Mouse (Mus musculus) embryonic facial prominence, embryonic 13.5 days (tissue): ENCODE results near the gene Sf1. TPM values are rescaled to one million over a fixed set of nuclear protein-coding genes. Genes with fewer than 3 reads are reported as not detected.
A peak's percentile ranks its signal among the peaks of the same experiment; 100 is the strongest.

Experiments
- ATAC-seq: fragments of 200-750 bp; cut with Nextera tagmentation; 2 replicates; pipeline ENCODE4 v1.8.0; 2017; ENCODE audit warnings: low read depth; ENCODE audit not compliant: insufficient number of reproducible peaks, insufficient read depth, low FRiP score, low TSS enrichment
- H3K27ac ChIP-seq: fragments of 300-500 bp; sonication (generic); 2 replicates; pipeline ENCODE4 v1.5.1; 2015; ENCODE audit warnings: moderate library complexity, mild to moderate bottlenecking, inconsistent platforms
- H3K27me3 ChIP-seq: fragments of 300-500 bp; sonication (generic); 2 replicates; pipeline ENCODE4 v1.6.1; 2015; ENCODE audit warnings: mild to moderate bottlenecking, inconsistent platforms
- H3K36me3 ChIP-seq: fragments of 300-500 bp; sonication (generic); 2 replicates; pipeline ENCODE4 v1.6.1; 2015; ENCODE audit warnings: mild to moderate bottlenecking, inconsistent platforms
- H3K4me1 ChIP-seq: fragments of 300-500 bp; sonication (generic); 2 replicates; pipeline ENCODE4 v1.6.1; 2015; ENCODE audit warnings: inconsistent platforms
- H3K4me2 ChIP-seq: fragments of 300-500 bp; sonication (generic); 2 replicates; pipeline ENCODE4 v1.6.1; 2015; ENCODE audit warnings: moderate library complexity, mild to moderate bottlenecking, inconsistent platforms
- H3K4me3 ChIP-seq: fragments of 300-500 bp; sonication (generic); 2 replicates; pipeline ENCODE4 v1.5.1; 2015; ENCODE audit warnings: mild to moderate bottlenecking, inconsistent platforms
- H3K9ac ChIP-seq: fragments of 300-500 bp; sonication (generic); 2 replicates; pipeline ENCODE4 v1.6.1; 2015; ENCODE audit warnings: mild to moderate bottlenecking, inconsistent platforms
- H3K9me3 ChIP-seq: fragments of 300-500 bp; sonication (generic); 2 replicates; pipeline ENCODE4 v1.6.1; 2016; ENCODE audit warnings: inconsistent platforms
- WGBS: fragments of 180-500 bp; shearing (Covaris S2); methylation state at CpG from one replicate; pipeline ENCODE4 v1.1.7; 2015; ENCODE audit warnings: mixed read lengths; 5-methylcytosine and 5-hydroxymethylcytosine counted together
- polyA plus RNA-seq: library from polyadenylated mRNA; unstranded; fragments of >200 nt; fragmentation: Nextera tagmentation; extraction: Ambion mirVana; gene quantifications from 2 replicates; pipeline ENCODE4 v1.2.1, GENCODE M21; 2015

Gene Sf1
- polyA plus RNA-seq, 1 experiment from 2014 or later = 151 TPM

- Histone ChIP-seq H3K27ac (no peak overlapping the region; the same call in 1 of the 2 replicates), H3K27me3 (no peaks in the 10 kb centered on the region), H3K4me1 (no peaks in the 10 kb centered on the region), H3K4me3 (no peak overlapping the region), H3K9ac (no peak overlapping the region), H3K9me3 (no peaks in the 10 kb centered on the region), H3K4me2 (no peak overlapping the region), H3K36me3 (peaks cover 76% of the 10 kb centered on the region)
- 87% methylated on average over 11 of the region's 11 CpGs for WGBS
- no peak for ATAC-seq
Measured at GRCm38 (mm10) chr19:6377327-6378040, 14.0 kb downstream of the Sf1 start.

- Histone ChIP-seq H3K4me2 (no peak overlapping the region), H3K4me1 (peaks cover 25% of the 10 kb centered on the region; the same call in 1 of the 2 replicates), H3K27me3 (no peaks in the 10 kb centered on the region), H3K4me3 (no peak overlapping the region), H3K9me3 (no peaks in the 10 kb centered on the region), H3K36me3 (peaks cover 46% of the 10 kb centered on the region), H3K27ac (no peak overlapping the region), H3K9ac (no peak overlapping the region)
- no peak for ATAC-seq
- 87% methylated on average over 9 of the region's 9 CpGs for WGBS
Measured at GRCm38 (mm10) chr19:6380411-6381166, 17.1 kb downstream of the Sf1 start.

GRCm38 (mm10) chr19:6381238-6381637, 17.7 kb downstream of the Sf1 start:
- Histone ChIP-seq H3K4me2 (no peak overlapping the region), H3K9ac (no peak overlapping the region), H3K4me1 (peaks cover 25% of the 10 kb centered on the region; the same call in 1 of the 2 replicates), H3K4me3 (no peak overlapping the region), H3K36me3 (peaks cover 40% of the 10 kb centered on the region), H3K27me3 (no peaks in the 10 kb centered on the region), H3K27ac (no peak overlapping the region), H3K9me3 (no peaks in the 10 kb centered on the region)
- ATAC-seq = no peak
- 96% methylated on average over 5 of the region's 5 CpGs for WGBS

- Histone ChIP-seq H3K36me3 (peaks cover 28% of the 10 kb centered on the region), H3K9ac (no peak overlapping the region), H3K27ac (no peak overlapping the region), H3K4me2 (no peak overlapping the region), H3K4me1 (peaks cover 25% of the 10 kb centered on the region; the same call in 1 of the 2 replicates), H3K4me3 (no peak overlapping the region), H3K9me3 (no peaks in the 10 kb centered on the region), H3K27me3 (no peaks in the 10 kb centered on the region)
- WGBS = 83% methylated on average over 4 of the region's 4 CpGs
- no peak for ATAC-seq
Measured at GRCm38 (mm10) chr19:6382323-6382924, 18.9 kb downstream of the Sf1 start.

- Histone ChIP-seq H3K27me3 (peaks cover 1% of the 10 kb centered on the region; the same call in 1 of the 2 replicates), H3K4me2 (no peak overlapping the region), H3K4me1 (peaks cover 25% of the 10 kb centered on the region; the same call in 1 of the 2 replicates), H3K27ac (peak overlapping the region; percentile 23; the same call in 1 of the 2 replicates), H3K9me3 (no peaks in the 10 kb centered on the region), H3K36me3 (peaks cover 18% of the 10 kb centered on the region), H3K9ac (no peak overlapping the region), H3K4me3 (no peak overlapping the region)
- 33% methylated on average over 5 of the region's 5 CpGs for WGBS
- ATAC-seq = no peak
Measured at GRCm38 (mm10) chr19:6383470-6383869, 20.0 kb downstream of the Sf1 start.

GRCm38 (mm10) chr19:6384128-6384527, 20.6 kb downstream of the Sf1 start, which contains the start of gene Pygm:
Gene Pygm (plus strand): TSS chr19:6384399.
- Histone ChIP-seq H3K9ac (no peak within 1 kb of the TSS), H3K36me3 (peaks cover 11% of the 10 kb centered on the region), H3K27me3 (peaks cover 8% of the 10 kb centered on the region; the same call in 1 of the 2 replicates), H3K27ac (peak within 1 kb of the TSS; percentile 23; the same call in 1 of the 2 replicates), H3K4me3 (no peak within 1 kb of the TSS), H3K9me3 (no peaks in the 10 kb centered on the region), H3K4me2 (no peak within 1 kb of the TSS), H3K4me1 (peaks cover 26% of the 10 kb centered on the region)
- WGBS = 18% methylated on average over 7 of the region's 7 CpGs
- no peak; the same call in 1 of the 2 replicates for ATAC-seq

GRCm38 (mm10) chr19:6384954-6385353, 21.5 kb downstream of the Sf1 start:
- no peak overlapping the region for H3K4me3 ChIP-seq
- H3K27ac ChIP-seq = no peak overlapping the region
- whole genome bisulfite sequencing = 51% methylated on average over 11 of the region's 11 CpGs
- peaks cover 34% of the 10 kb centered on the region for H3K4me1 ChIP-seq
- no peaks in the 10 kb centered on the region for H3K9me3 ChIP-seq
- ATAC-seq = no peak
- H3K4me2 ChIP-seq = no peak overlapping the region
- no peak overlapping the region for H3K9ac ChIP-seq
- H3K36me3 ChIP-seq = 0 out of 2 replicates have a peak, but pooled peaks cover 3% of the 10 kb centered on the region
- H3K27me3 ChIP-seq = peaks cover 14% of the 10 kb centered on the region; the same call in 1 of the 2 replicates

GRCm38 (mm10) chr19:6385419-6385818, 21.9 kb downstream of the Sf1 start:
- ATAC-seq = no peak
- 74% methylated on average over 5 of the region's 5 CpGs for WGBS
- H3K4me2 ChIP-seq = no peak overlapping the region
- peaks cover 35% of the 10 kb centered on the region for H3K4me1 ChIP-seq
- H3K27ac ChIP-seq = no peak overlapping the region
- no peak overlapping the region for H3K9ac ChIP-seq
- H3K27me3 ChIP-seq = peaks cover 14% of the 10 kb centered on the region; the same call in 1 of the 2 replicates
- no peaks in the 10 kb centered on the region for H3K9me3 ChIP-seq
- no peak overlapping the region for H3K4me3 ChIP-seq
- 0 out of 2 replicates have a peak, but pooled peaks cover 2% of the 10 kb centered on the region for H3K36me3 ChIP-seq

- Histone ChIP-seq H3K27me3 (peaks cover 14% of the 10 kb centered on the region; the same call in 1 of the 2 replicates), H3K9ac (no peak overlapping the region), H3K9me3 (no peaks in the 10 kb centered on the region), H3K27ac (no peak overlapping the region), H3K36me3 (no peaks in the 10 kb centered on the region), H3K4me2 (no peak overlapping the region), H3K4me3 (no peak overlapping the region), H3K4me1 (peaks cover 35% of the 10 kb centered on the region)
- 78% methylated on average over 7 of the region's 7 CpGs for WGBS
- ATAC-seq = no peak
Measured at GRCm38 (mm10) chr19:6385821-6386220, 22.3 kb downstream of the Sf1 start.

GRCm38 (mm10) chr19:6386234-6386633, 22.7 kb downstream of the Sf1 start:
- no peak overlapping the region for H3K4me3 ChIP-seq
- no peak overlapping the region for H3K27ac ChIP-seq
- H3K9ac ChIP-seq = no peak overlapping the region
- ATAC-seq = no peak
- 70% methylated on average over 9 of the region's 9 CpGs for WGBS
- H3K9me3 ChIP-seq = no peaks in the 10 kb centered on the region
- no peaks in the 10 kb centered on the region for H3K36me3 ChIP-seq
- H3K27me3 ChIP-seq = peaks cover 14% of the 10 kb centered on the region; the same call in 1 of the 2 replicates
- H3K4me1 ChIP-seq = peaks cover 35% of the 10 kb centered on the region
- H3K4me2 ChIP-seq = no peak overlapping the region

- Histone ChIP-seq H3K9me3 (no peaks in the 10 kb centered on the region), H3K36me3 (no peaks in the 10 kb centered on the region), H3K4me2 (no peak overlapping the region), H3K4me3 (no peak overlapping the region), H3K9ac (no peak overlapping the region), H3K27me3 (peaks cover 14% of the 10 kb centered on the region; the same call in 1 of the 2 replicates), H3K27ac (no peak overlapping the region), H3K4me1 (peaks cover 34% of the 10 kb centered on the region)
- 88% methylated on average over 13 of the region's 13 CpGs for WGBS
- no peak for ATAC-seq
Measured at GRCm38 (mm10) chr19:6388006-6388405, 24.5 kb downstream of the Sf1 start.
